In the genomic region with DNA sequence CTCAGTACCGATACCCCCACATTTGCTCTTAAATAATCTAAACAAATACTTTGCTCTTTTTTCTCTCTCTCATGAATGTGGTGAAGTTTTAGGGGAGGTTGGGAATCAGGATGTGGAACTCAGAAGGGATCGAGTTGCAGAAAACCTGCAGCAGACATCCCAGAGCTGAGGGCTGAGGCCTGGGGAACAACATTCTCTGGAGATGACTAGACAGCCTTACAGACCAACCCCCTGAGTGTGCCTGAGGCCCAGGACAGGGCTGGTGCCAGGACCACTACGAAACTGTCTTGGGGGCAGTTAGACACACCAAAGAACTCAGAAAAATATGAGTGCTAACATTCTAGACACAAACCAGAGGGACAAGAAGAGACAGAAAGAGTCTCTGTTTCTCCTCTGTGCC, we compare ENCODE assay signal across 17 mouse cellular contexts.
"Had no signal": no experiment of that assay in that cellular context is flagged by ENCODE, and none has a peak within 500 bp of the region (broad histone marks: within the 10 kb centered on the region; RNA-seq: fewer than 3 reads in every experiment).

No protein-coding gene starts in this region.

- H3K4me1 ChIP-seq: limb, embryonic 15.5 days; midbrain, embryonic 12.5 days; midbrain, embryonic 15.5 days had no signal

- DNase-seq: kidney, adult 11 months; kidney, adult 9 months; kidney, postnatal 14 days; kidney, postnatal 4 days; liver, postnatal 0 days; lung, embryonic 14.5 days; retina, postnatal 1 day; thymus, postnatal 36 days had no signal

- H3K27ac ChIP-seq: limb, embryonic 15.5 days; liver, embryonic 14.5 days; macrophage; midbrain, embryonic 12.5 days; midbrain, embryonic 15.5 days; neural tube, embryonic 13.5 days; stomach, postnatal 0 days had no signal

- H3K27me3 ChIP-seq: limb, embryonic 15.5 days; midbrain, embryonic 12.5 days; midbrain, embryonic 15.5 days; neural tube, embryonic 13.5 days had no signal

- H3K9me3 ChIP-seq: limb, embryonic 15.5 days; midbrain, embryonic 12.5 days; midbrain, embryonic 15.5 days; neural tube, embryonic 13.5 days had no signal

- ATAC-seq: liver, postnatal 0 days; lung, postnatal 0 days; midbrain, embryonic 15.5 days had no signal

- H3K4me2 ChIP-seq: limb, embryonic 15.5 days; liver, embryonic 11.5 days; lung, embryonic 14.5 days; midbrain, embryonic 12.5 days; midbrain, embryonic 15.5 days; neural tube, embryonic 13.5 days had no signal

- H3K4me3 ChIP-seq: limb, embryonic 15.5 days; midbrain, embryonic 12.5 days; midbrain, embryonic 15.5 days; neural tube, embryonic 13.5 days had no signal

- H3K9ac ChIP-seq: limb, embryonic 15.5 days; liver, embryonic 14.5 days; liver, postnatal 0 days; lung, embryonic 14.5 days; midbrain, embryonic 12.5 days; midbrain, embryonic 15.5 days; neural tube, embryonic 13.5 days had no signal

- H3K36me3 ChIP-seq: limb, embryonic 15.5 days; midbrain, embryonic 12.5 days; midbrain, embryonic 15.5 days; neural tube, embryonic 13.5 days had no signal
